Mouse (Mus musculus) c-Kit-positive CD71-positive TER-119-positive erythroid progenitor cells, embryonic 14.5 days (primary cell): Measurements from ENCODE around the gene Grin2d.

Experiments used
- DNase-seq: peaks from one replicate; pipeline ENCODE4 v3.0.0-alpha.2; 2013; ENCODE audit warnings: low spot score

Gene Grin2d

DNA sequence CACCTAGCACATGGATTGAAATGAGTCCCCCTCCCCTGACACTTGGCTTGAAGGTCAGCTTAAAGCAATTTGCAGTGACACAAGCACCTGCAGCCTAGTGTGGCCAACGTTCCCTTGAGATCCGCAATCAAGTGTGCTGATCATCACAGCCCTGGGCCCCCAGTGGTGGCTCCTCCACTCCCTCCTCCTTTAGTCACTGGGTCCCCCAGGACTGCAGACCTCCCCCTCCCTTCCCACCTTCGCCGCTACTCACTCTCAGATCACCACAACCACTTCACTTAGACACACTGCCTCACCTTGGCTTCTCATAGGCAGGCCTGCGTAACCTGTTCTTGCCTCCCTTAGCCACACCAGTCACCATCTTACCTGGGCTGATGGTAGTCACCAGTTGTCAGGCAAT, 72.2 kb downstream of the Grin2d start:
- DNase-seq: no peak

DNA sequence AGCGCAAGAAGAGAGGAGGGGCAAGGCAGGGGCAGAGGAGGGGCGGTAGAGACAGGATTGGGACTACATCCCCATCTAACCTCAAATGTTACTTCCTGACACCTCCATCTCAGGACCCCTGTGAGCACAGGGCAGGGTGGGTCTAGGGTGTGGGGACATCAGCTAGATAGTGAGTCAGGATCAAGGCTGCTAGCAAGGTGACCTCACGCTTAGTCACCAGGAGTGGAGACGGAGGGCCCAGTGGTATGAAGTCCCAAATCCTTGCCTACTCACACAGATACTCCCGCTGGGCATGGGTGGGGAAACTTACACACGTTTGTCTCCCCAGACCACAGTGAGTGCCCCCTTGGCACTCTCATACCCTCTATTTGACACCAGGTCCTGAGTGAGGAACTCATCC, 75.6 kb downstream of the Grin2d start:
- DNase-seq: no peak

DNA sequence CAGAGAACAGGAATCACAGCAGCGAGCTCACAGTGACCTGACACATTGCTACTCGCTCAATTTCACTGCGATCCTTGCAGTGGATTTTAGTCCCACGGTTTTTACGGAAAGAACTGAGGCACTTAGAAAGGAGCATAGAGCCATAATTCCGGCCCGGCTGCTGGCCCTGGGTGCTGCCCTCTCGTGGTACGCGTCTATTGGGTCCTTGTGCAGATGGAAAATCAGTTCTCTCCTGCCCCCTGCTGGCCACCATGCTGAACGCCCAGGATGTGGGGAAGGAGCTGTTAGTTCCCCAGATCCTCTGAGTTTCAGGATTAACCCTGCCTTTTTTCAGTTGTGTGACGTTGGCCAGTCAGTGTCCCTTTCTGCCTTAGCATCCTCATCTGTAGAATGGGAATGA, 76.8 kb downstream of the Grin2d start:
- DNase-seq: peak; percentile 90

DNA sequence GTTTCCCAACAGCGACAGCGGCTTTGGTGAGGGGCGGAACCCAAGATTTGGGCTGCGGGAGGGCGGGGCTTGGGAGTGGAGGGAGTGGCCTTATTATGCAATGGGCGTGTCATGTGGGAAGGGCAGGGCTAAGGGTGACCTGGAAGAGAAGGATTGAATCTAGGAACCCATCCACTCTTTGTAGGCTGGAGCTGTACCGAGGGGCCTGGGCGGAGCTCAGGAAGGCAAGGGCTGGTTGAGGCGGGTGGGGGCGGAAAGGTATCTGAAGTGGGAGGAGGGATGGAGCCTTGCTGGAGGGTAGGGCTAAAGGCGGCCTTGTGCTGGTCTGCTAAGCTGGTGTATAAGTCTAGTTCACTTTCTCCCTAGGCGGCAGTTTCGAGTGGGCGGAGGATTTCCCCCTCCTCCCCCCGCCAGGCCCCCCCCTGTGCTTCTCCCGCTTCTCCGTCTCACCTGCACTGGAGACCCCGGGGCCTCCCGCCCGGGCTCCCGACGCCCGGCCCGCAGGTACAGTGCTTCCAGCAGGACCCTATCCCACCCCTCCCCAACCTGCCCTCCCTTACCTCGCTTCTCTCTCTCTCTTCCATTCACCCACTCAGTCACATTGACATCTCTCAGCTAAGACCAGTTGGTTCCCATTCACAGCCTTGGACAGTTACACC, 77.5 kb downstream of the Grin2d start:
- DNase-seq: peak; percentile 75

DNA sequence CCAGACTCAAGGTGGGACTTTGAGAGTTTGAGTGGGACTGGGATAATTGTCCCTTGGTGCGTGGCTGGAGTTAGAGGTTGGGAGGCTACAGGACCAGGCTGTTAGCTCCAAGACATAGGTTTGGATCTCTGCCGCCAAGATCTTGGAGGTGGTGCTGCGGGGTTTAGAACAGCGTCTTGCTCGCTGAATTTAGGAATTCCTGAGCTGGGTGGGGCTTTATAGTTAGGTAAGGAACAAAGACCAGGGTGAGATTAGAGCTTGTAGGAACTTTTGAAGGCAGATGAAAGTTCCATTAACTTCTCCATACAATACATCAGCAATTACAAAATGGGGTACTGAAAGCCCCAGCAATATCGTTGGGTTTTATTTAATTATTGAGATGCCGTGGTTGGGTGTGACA, 78.2 kb downstream of the Grin2d start:
- DNase-seq: no peak

DNA sequence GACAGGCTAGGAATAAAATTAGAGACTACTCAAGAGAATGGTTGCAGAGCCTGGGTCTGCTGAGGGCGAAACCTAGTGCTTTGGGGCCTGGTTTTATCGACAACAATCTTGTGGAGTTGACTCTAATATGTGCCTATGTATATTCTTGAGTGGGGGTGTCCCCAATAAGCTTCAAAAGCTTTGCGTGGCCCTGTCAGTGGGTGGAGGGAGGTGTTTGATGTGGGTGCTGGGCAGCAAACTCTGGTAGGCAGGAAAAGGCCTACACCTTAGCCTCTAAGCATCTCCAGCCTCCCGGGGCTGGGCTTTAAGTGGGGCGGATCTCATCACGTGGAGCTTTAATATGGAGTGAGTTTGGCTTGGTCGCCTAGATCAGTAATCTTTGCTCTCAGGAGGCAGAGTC, 79.2 kb downstream of the Grin2d start:
- no peak for DNase-seq

DNA sequence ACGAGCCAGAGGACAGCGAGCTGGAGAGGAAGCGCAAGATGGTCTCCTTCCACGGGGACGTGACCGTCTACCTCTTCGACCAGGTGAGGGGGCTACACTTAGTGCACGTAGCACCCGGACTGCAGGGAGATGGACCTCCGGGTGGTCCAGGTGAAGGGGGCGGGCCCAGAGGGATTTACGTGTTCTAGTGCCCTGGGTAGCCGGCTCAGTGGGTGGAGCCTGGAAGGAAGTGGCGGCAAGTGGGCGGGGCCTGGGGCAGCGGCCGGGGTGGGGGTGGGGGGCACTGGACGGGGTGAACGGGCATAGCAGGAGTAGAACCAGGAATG, 79.7 kb downstream of the Grin2d start:
- DNase-seq: no peak

DNA sequence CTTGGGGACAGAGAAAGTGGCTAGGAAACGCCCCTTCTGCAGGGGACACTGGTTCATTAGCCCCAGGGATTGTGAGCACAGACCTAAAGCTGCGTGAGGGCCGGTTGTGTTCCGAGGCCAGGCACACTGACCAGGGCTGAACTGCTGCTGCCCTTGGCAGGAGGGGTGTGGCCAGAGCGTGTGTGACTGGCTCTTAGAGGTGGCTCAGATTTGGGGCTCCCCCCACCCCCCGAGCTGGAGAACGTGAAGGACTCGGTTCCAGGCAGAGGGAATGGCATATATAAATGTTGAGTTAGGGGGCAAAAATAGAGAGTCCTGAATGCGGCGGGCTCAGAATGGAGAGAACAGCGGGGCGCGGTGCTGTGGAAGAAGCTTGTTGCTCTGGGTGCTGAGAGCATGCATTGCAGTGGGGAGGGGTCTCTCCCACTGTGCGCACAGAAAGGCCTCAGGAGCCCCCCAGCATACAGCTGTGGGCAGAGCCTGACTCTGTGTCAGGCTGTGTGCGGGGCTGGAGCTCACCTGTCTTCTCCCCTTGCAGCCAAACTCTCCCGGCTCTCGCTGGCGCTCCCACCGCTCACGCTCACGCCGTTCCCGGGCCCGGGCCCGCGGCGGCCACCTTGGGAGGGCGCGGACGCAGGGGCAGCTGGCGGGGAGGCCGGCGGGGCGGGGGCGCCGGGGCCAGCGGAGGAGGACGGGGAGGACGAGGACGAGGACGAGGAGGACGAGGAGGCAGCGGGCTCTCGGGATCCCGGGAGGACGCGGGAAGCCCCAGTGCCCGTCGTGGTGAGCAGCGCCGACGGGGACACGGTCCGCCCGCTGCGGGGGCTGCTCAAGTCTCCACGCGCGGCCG, 80.3 kb downstream of the Grin2d start:
- no peak for DNase-seq

DNA sequence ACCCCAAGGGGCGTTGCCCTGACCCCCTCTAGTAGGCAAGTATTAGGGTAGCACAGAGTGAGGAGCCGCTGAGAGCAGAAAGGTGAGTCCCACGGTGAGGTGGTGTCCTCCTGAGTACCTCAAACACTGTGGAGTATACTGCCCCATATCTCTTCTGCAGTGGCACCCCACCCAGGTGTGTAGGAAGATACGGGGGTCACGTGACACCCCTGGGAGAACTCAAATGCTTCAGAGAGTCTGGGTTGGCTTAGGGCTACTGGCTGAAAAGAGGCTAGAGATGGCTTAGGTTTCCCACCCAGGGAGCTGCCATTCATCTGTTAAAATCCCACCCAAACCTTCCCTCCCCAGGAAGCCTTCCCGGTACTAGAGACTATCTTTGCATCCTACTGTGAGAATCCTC, 81.2 kb downstream of the Grin2d start:
- peak; percentile 79 for DNase-seq

DNA sequence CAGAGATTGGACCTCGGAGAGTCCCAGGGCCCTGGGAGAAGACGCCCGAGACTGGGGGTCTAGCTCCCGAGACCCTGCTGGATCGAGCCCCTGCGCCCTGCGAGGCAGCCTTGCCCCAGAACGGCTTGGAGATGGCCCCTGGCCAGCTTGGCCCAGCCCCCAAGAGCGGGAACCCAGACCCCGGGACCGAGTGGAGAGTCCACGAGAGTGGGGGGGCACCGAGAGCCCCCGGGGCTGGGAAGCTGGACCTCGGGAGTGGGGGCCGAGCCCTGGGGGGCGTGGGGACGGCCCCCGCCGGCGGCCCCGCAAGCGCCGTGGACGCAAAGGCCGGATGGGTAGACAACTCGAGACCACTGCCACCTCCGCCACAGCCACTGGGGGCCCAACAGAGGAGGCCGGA, 83.2 kb downstream of the Grin2d start:
- DNase-seq: no peak

DNA sequence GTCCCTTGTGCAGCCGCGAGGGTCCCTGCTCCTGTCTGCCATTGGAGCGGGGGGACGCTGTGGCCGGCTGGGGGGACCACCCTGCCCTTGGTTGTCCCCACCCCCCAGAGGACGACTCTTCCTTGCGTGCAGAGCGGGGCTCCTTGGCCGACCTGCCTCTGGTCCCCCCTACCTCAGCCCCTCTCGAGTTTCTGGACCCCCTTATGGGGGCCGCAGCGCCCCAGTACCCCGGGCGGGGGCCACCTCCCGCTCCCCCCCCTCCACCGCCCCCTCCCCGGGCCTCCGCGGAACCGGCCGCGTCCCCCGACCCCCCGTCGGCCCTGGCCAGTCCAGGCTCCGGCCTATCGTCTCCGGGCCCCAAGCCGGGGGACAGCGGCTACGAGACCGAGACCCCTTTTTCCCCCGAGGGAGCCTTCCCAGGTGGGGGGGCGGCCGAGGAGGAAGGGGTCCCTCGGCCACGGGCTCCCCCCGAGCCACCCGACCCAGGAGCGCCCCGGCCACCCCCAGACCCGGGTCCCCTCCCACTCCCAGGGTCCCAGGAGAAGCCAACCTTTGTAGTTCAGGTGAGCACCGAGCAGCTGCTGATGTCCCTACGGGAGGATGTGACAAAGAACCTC, 84.1 kb downstream of the Grin2d start:
- DNase-seq: no peak

DNA sequence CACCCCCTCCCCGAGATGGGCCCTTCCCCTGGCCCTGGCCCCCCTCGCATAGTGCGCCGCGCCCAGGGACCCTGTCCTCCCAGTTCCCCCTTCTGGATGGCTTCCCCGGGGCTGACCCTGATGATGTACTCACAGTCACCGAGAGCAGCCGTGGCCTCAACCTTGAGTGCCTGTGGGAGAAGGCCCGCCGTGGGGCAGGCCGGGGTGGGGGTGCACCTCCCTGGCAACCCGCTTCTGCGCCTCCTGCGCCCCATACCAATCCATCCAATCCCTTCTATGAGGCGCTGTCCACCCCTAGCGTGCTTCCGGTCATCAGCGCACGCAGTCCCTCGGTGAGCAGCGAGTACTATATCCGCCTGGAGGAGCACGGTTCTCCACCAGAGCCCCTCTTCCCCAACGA, 84.9 kb downstream of the Grin2d start:
- no peak for DNase-seq

DNA sequence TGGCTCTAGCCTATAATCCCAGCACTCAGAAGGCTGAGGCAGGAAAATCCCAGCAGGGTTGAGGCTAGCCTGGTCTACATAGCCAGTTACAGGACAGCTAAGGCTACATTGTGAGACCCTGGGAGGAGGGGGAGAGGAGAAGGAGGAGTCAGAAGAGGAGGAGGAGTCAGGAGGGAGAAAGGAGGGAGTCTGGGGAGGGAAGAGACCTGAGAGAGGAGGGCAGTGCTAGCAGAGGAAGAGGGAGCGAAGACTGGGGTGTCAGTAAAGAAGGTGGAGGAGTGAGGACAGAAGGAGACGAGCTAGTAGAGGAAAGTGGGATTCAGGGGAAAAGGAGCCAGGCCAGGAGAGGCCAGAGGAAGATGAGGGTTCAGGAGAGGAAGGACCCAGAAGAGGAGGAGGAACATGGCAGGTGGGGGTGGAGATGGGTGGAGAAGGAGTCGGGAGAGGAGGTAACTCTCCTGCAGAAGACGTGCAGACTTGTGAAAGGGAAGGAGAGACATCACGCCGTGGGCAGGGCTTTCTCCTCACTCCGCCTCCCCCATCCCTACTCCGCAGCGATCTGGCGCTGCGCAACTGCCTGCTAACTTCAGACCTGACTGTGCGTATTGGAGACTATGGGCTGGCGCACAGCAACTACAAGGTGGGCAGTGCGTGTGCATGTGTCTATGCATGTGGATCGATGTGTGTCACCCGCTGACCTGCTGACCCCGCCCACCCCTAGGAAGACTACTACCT, 86.3 kb downstream of the Grin2d start:
- DNase-seq: no peak

DNA sequence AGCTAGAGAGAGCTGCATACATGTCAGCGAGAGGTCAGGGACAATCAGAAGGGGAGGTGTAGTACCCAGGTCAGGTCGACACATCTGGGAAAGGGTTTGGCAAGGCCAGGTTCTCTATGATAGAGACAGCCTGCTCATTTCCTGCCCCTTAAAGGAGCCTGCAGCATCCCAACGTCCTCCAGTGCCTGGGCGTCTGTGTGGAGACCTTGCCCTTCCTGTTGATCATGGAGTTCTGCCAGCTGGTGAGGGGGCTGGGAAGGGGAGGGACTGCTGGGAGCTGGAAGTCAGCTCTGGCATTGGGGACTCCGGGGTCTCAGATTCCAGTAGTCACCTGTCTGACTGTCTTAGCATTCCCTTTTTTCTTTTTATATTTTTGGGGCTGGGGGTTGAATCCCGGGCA, 87.5 kb downstream of the Grin2d start:
- no peak for DNase-seq

DNA sequence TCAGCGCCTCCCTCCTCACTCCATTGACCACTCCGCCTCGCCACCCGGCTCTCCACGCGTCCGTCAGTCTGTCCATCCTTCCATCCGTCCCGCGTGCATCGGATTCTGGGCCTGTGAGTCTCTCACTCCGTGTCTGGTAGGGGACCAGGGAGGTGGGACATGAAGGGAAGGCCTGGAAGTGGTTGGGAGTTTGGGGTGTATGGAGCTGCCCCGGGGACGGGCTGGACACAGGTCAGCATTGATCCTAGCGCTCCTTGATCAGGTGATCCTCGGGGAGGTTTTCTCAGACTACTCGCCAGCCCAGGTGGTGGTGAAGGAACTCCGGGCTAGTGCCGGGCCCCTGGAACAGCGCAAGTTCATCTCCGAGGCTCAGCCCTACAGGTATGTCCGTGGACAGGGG, 90.5 kb downstream of the Grin2d start:
- DNase-seq: no peak

DNA sequence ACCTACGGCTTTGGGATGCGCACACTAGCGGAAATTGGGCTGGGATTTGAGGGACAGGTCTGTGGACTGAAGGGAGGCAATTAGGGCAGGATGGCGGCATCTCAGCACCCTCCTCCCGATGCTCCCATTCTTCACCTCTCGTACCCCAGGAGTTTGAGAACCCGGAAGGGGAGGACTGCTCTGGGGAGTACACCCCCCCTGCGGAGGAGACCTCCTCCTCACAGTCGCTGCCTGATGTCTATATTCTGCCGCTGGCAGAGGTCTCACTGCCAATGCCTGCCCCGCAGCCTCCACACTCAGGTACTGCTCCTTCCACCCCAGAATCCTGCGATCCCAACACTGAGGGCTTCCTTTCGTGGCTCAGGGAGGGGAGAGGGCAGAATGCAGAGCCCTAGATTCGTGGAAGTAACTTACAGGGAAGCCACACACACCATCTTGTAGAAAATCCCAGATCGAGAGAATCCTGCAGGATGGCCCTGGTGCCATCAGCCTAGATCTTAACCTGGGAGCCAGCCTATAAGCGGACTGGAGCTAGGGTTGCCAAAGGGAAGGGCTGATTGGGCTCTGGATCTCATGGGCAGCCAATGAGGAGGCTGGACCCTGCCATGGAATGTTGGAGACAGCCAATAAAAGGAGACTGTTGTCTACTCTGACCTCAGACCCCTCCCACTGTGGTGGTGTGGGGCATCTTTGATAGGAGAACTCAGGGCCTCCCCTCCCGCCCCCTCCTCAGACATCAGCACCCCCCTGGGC, 91.3 kb downstream of the Grin2d start:
- DNase-seq: no peak

DNA sequence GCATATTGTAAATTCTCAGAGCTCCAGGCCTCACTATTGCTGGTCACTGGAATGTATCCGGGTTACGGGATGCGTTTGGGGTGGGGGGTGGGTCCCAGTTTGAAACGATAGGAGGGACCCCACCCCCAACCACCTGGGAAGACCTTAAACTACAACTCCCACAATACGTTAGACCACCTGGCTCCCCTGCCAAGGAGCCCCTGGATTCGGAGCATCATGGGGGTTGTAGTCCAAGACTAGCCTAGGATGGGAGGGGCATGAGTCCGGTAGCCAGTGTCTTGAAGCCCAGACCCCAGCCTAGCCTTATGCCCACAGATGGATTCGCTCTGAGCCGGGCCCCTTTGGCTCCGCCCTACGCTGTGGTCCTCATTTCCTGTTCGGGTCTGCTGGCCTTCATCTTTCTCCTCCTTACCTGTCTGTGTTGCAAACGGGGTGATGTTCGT, 92.0 kb downstream of the Grin2d start:
- DNase-seq: no peak

DNA sequence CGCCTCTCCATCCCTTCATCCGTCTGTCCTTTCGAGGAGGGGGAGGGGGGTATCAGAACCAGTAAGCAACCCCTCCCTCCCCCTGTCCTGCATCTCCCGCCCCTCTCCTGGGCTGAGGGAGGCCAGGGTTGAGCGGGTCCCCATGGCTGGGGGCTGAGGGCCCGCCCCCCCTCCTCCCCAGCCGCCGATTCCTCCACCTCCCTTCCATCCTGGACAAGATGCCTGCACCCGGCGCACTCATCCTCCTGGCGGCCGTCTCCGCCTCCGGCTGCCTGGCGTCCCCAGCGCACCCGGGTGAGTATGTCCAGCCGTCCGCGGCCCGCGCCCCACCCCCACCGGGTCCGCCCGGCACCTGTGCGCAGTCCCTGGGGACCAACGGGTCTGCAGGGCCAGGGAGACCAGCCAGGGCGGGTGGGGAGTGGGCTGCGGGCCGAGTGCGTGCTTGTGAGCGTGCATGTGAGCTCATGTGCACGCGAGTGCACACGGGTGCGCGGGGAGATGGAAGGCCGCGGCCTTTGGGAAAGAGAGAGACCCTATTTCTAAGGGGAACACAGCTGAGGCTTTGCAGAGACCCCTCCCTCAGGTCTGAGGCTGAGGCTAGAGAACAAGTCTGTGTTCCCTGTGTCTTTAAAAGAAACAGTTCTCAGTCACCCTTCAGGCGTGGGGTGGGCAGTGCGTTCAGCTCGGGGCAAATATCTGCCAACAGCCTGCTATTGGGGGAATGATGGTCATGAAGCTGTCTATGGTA, 92.6 kb downstream of the Grin2d start:
- no peak for DNase-seq

DNA sequence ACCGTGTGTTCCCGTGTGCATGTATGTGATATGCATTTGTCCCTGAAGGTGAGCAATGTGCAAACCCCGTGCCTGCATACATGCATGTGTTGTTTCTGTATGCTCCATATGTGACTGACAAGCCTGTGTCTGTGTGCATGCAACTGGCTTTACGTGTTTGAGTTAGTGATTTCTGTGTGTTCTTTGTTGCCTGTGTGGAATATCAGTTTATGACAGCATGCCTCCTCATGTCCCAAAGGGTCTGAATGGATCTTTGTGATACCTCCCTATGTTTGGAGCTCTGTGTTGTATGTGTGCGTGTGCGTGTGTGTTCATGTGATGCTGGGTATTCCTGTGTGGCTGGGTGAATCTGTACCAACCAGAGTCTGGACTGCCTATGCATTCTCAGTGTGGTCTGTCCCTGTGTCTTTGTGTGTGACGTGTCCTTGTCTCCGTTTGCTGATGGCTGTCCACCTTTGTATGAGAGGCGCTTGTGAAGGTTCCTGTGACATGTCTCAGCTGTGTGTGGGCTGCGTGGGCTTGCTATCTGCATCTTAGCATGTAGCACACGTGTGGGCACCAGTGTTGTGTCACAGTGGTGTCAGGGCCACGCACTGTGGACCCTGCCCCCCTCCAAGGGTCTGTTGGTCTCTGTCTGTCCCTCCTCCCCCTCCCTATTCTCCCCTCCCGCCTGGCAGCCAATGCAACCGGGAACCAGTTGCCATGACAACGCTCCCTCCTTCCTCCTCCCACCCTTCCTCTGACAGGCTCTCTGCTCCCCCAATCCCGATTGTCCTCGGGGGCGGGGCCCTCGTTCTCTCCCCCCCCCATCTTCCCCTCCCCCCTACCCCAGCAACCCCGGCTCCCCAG, 93.4 kb downstream of the Grin2d start, which contains the start of gene Sult2b1:
TSS of gene Sult2b1 (minus strand) at position 146 of the 849 bp plus-strand sequence.
- no peak for DNase-seq

DNA sequence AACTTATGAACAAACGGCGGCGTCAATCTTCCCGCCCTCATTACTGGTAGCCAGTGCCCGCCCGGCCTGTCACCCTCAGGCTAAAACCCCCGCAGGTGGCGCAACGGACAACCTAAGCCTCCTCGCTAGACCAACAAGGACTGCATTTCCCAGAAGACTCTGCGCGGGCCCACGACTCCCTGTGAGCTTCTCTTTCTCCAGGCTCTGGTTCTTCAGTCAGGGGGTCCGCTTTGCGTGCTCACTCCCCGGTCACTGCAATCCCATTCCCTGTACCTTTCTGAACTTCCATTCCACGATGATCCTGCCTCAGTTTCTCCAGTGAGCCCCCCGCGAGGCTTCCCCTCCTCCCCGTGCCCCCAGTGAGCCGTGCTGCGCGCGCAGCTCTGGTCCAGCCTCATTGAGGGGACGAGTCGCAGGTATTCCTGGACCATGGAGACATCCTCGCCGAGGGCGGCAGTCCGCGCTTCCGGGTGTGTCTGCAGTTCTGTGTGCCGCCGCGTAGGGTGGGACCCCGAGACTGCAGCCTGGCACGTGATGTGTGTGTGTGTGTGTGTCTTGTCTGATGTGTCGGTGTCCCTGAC, 94.6 kb downstream of the Grin2d start, which contains the start of gene Lmtk3:
TSS of gene Lmtk3 (plus strand) at position 228 of the 581 bp plus-strand sequence.
- no peak for DNase-seq
